Mouse (Mus musculus) CH12.LX (cell line): Measurements from ENCODE around the gene Fli1. TPM values are rescaled to one million over a fixed set of nuclear protein-coding genes. Genes with fewer than 3 reads are reported as not detected.

ENCODE experiments used
- DNase-seq: peaks from one replicate; pipeline ENCODE4 v3.0.0-alpha.2; 2013; ENCODE audit errors: extremely low read depth
- H3K27ac ChIP-seq: 2 replicates; pipeline ENCODE4 v1.5.1; 2012; ENCODE audit warnings: low read depth, mild to moderate bottlenecking, control low read depth, moderate library complexity; ENCODE audit not compliant: insufficient read depth
- H3K27me3 ChIP-seq: replicated peaks from 2 replicates; pipeline ENCODE3; 2012; ENCODE audit warnings: inconsistent platforms
- H3K36me3 ChIP-seq, 2 experiments: replicated peaks in 1 of 2; 2 replicates each; pipeline versions ENCODE3 to v1.6.1; 2012; ENCODE audit warnings: inconsistent platforms in 1 of 2, low read length in 1 of 2, mild to moderate bottlenecking in 1 of 2, mixed read lengths in 1 of 2, moderate library complexity in 1 of 2; ENCODE audit not compliant: control insufficient read depth in 1 of 2, insufficient read depth in 1 of 2
- H3K4me1 ChIP-seq, 2 experiments: 2 replicates each; pipeline ENCODE4 v1.6.1; 2012; ENCODE audit warnings: inconsistent platforms in 1 of 2, moderate library complexity in 1 of 2; ENCODE audit not compliant: insufficient read depth in 2 of 2, control insufficient read depth in 1 of 2
- H3K4me2 ChIP-seq: 2 replicates; pipeline ENCODE4 v1.6.1; 2012; ENCODE audit warnings: low read depth, mild to moderate bottlenecking, control low read depth; ENCODE audit not compliant: poor library complexity, insufficient read depth, severe bottlenecking
- H3K4me3 ChIP-seq, 3 experiments: fragments of 150-350 bp in 1 of 3; sonication (generic) in 1 of 3; replicated peaks in 1 of 3; 2 replicates each; pipeline versions ENCODE3 to v1.5.1; 2011 to 2012; ENCODE audit warnings: low read depth in 2 of 3, low read length in 2 of 3, mild to moderate bottlenecking in 2 of 3, moderate library complexity in 2 of 3, control low read depth in 1 of 3, improper control_type of control experiment in 1 of 3, inconsistent platforms in 1 of 3, mixed read lengths in 1 of 3; ENCODE audit not compliant: poor library complexity in 1 of 3
- H3K79me2 ChIP-seq: replicated peaks from 2 replicates; pipeline ENCODE4 v1.6.1; 2012; ENCODE audit warnings: mild to moderate bottlenecking, moderate library complexity; ENCODE audit not compliant: control insufficient read depth, poor library complexity, insufficient read depth, severe bottlenecking; ENCODE audit errors: extremely low read depth
- H3K9ac ChIP-seq: 2 replicates; pipeline ENCODE4 v1.6.1; 2012; ENCODE audit warnings: low read depth, mild to moderate bottlenecking, control low read depth, moderate library complexity; ENCODE audit not compliant: insufficient read depth
- H3K9me3 ChIP-seq: replicated peaks from 2 replicates; pipeline ENCODE3; 2012; ENCODE audit warnings: low read length, inconsistent platforms, mixed read lengths
- BHLHE40 ChIP-seq: IDR thresholded peaks from 2 replicates; pipeline ENCODE4 v1.6.1; 2011; ENCODE audit warnings: mild to moderate bottlenecking, low read depth, low read length, improper control_type of control experiment
- CHD2 ChIP-seq: IDR thresholded peaks from 2 replicates; pipeline ENCODE4 v1.6.1; 2011; ENCODE audit warnings: low read length, improper control_type of control experiment
- ELF1 ChIP-seq: IDR thresholded peaks from 2 replicates; pipeline ENCODE4 v1.6.1; 2014; ENCODE audit warnings: low read depth, mild to moderate bottlenecking, inconsistent platforms, low read length, improper control_type of control experiment
- HCFC1 ChIP-seq: IDR thresholded peaks from 2 replicates; pipeline ENCODE4 v1.6.1; 2012; ENCODE audit warnings: low read depth, mild to moderate bottlenecking, inconsistent platforms, low read length, improper control_type of control experiment
- JUND ChIP-seq: conservative IDR thresholded peaks from 2 replicates; pipeline ENCODE4 v1.6.1; 2011; ENCODE audit warnings: low read depth, low read length, improper control_type of control experiment
- MAFK ChIP-seq: IDR thresholded peaks from 2 replicates; pipeline ENCODE4 v1.6.1; 2011; ENCODE audit warnings: low read length, improper control_type of control experiment; ENCODE audit not compliant: insufficient replicate concordance
- MAX ChIP-seq: IDR thresholded peaks from 2 replicates; pipeline ENCODE4 v1.6.1; 2011; ENCODE audit warnings: low read length, improper control_type of control experiment
- MAZ ChIP-seq: IDR thresholded peaks from 2 replicates; pipeline ENCODE4 v1.6.1; 2012; ENCODE audit warnings: low read depth, mild to moderate bottlenecking, inconsistent platforms, low read length, improper control_type of control experiment, moderate library complexity
- MEF2A ChIP-seq: IDR thresholded peaks from 2 replicates; pipeline ENCODE4 v1.6.1; 2014; ENCODE audit warnings: low read depth, mild to moderate bottlenecking, inconsistent platforms, low read length, improper control_type of control experiment, borderline replicate concordance
- NELFE ChIP-seq: IDR thresholded peaks from 2 replicates; pipeline ENCODE4 v1.6.1; 2011; ENCODE audit warnings: low read depth, low read length, improper control_type of control experiment
- NRF1 ChIP-seq: IDR thresholded peaks from 2 replicates; pipeline ENCODE4 v1.6.1; 2014; ENCODE audit warnings: low read depth, mild to moderate bottlenecking, inconsistent platforms, low read length, improper control_type of control experiment, moderate library complexity
- PAX5 ChIP-seq: IDR thresholded peaks from 2 replicates; pipeline ENCODE4 v1.6.1; 2012; ENCODE audit warnings: low read length, inconsistent platforms, mixed read lengths
- RAD21 ChIP-seq: IDR thresholded peaks from 2 replicates; pipeline ENCODE4 v1.6.1; 2011; ENCODE audit warnings: low read depth, mild to moderate bottlenecking, low read length, improper control_type of control experiment, moderate library complexity
- RCOR1 ChIP-seq: conservative IDR thresholded peaks from 2 replicates; pipeline ENCODE4 v1.6.1; 2012; ENCODE audit warnings: low read depth, mild to moderate bottlenecking, inconsistent platforms, low read length, improper control_type of control experiment
- SMC3 ChIP-seq: IDR thresholded peaks from 2 replicates; pipeline ENCODE4 v1.6.1; 2011; ENCODE audit warnings: low read depth, low read length, improper control_type of control experiment
- TCF12 ChIP-seq: IDR thresholded peaks from 2 replicates; pipeline ENCODE4 v1.6.1; 2014; ENCODE audit warnings: low read depth, mild to moderate bottlenecking, inconsistent platforms, low read length, improper control_type of control experiment
- UBTF ChIP-seq: IDR thresholded peaks from 2 replicates; pipeline ENCODE4 v1.6.1; 2012; ENCODE audit warnings: low read depth, mild to moderate bottlenecking, inconsistent platforms, low read length, improper control_type of control experiment, moderate library complexity
- USF1 ChIP-seq: IDR thresholded peaks from 2 replicates; pipeline ENCODE4 v1.6.1; 2014; ENCODE audit warnings: low read depth, mild to moderate bottlenecking, inconsistent platforms, low read length, improper control_type of control experiment
- ZC3H11A ChIP-seq: IDR thresholded peaks from 2 replicates; pipeline ENCODE4 v1.6.1; 2012; ENCODE audit warnings: low read depth, mild to moderate bottlenecking, inconsistent platforms, low read length, improper control_type of control experiment
- dilution Hi-C: fragments of 300-500 bp; cut with MboI; formaldehyde crosslinking; loops from 2 replicates; pipeline ENCODE4 v1.14.3; 2020; ENCODE audit warnings: low sequenced_read_pairs; ENCODE audit not compliant: extremely low pct_unique_long_range_greater_than_20kb, extremely low pct_ligation_motif_present
- in situ Hi-C: fragments of 300-500 bp; cut with MboI; formaldehyde crosslinking; loops from 3 replicates; pipeline ENCODE4 v1.14.3; 2019; ENCODE audit warnings: low sequenced_read_pairs, low pct_ligation_motif_present, low pct_unique_long_range_greater_than_20kb, mixed read lengths
- polyA plus RNA-seq: library from polyadenylated mRNA; unstranded; fragments of >175 nt; gene quantifications from 2 replicates; pipeline ENCODE4 v1.2.1, GENCODE M21; 2012; ENCODE audit warnings: low read depth; ENCODE audit not compliant: insufficient read length
- total RNA-seq, 2 experiments: library from RNA; depleted of rRNA; stranded (reverse); fragments of 300-350 nt in 1 of 2; fragments of >200 nt in 1 of 2; gene quantifications; 2 replicates each; pipeline ENCODE4 v1.2.3; 2012 to 2014

Gene Fli1
- total and polyA plus RNA-seq, 3 experiments = 20.3 to 29.3 (median 20.8) TPM

DNA sequence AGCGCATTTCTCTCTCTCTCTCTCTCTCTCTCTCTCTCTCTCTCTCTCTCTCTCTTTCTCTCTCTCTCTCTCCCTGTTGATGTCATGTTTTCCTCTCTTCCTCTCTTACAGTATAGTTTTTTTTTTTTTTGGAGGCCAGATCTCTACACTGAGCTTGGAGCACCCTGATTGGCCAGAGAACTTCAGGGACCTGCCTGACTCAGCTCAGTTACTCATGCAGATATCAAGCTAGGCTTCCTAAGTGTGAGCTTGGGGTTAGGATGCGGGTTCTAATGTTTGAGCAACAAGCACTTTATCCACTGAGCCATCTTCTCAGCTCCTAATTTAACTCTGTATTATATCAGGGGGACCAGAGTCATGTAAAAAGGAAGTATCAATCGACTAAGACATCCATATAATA, 126.7 kb downstream of the Fli1 start:
- no peak overlapping the region for H3K4me2 ChIP-seq
- no peaks in the 10 kb centered on the region for H3K9me3 ChIP-seq
- H3K4me1 ChIP-seq = no peaks in the 10 kb centered on the region
- no peaks in the 10 kb centered on the region for H3K27me3 ChIP-seq
- in situ Hi-C loops (loop anchor here (25.0 kb wide), 2 partner anchors 671 to 821 kb away; no protein-coding TSS in a partner anchor), dilution Hi-C loops (no loop called here)
- no peak for DNase-seq
- TF ChIP-seq USF1 = no peak
- H3K9ac ChIP-seq = no peak overlapping the region
- no peaks in the 10 kb centered on the region for H3K79me2 ChIP-seq
- peaks cover 8 to 22% of the 10 kb centered on the region in 2 experiments for H3K36me3 ChIP-seq
- no peak overlapping the region for H3K4me3 ChIP-seq
- no peak overlapping the region for H3K27ac ChIP-seq

DNA sequence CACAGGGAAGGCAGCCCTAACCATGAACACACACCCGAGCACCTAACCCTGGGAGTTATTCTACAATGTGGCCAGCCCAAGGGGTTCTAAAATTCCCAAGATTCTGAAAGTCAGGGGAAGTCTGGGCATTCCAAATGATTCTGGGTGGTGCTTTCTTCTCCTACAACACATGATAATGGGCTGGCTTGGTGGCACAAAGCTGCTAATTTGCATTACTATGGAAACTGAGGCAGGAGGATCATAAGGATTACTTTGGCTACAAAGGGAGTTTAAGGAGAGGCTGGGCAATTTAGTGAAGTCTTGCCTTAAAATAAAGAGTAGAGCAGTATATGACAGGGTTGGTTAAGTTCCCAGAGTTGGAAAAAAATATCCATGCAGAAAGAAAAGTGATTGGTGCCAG, 127.7 kb downstream of the Fli1 start:
- in situ Hi-C loops = loop anchor here (25.0 kb wide), 2 partner anchors 672 to 822 kb away; no protein-coding TSS in a partner anchor
- Histone ChIP-seq H3K4me1 (no peaks in the 10 kb centered on the region), H3K9ac (no peak overlapping the region), H3K9me3 (no peaks in the 10 kb centered on the region), H3K36me3 (peaks cover 6 to 13% of the 10 kb centered on the region in 2 experiments), H3K79me2 (no peaks in the 10 kb centered on the region), H3K27me3 (no peaks in the 10 kb centered on the region), H3K4me2 (no peak overlapping the region), H3K4me3 (no peak overlapping the region), H3K27ac (no peak overlapping the region)
- no peak for TF ChIP-seq CHD2
- TF ChIP-seq HCFC1 = no peak
- no peak for TF ChIP-seq UBTF
- TF ChIP-seq SMC3 = no peak
- TF ChIP-seq JUND = no peak
- no peak for TF ChIP-seq RAD21
- no peak for TF ChIP-seq ELF1
- TF ChIP-seq MAX = no peak
- no peak for TF ChIP-seq TCF12
- no peak for TF ChIP-seq NRF1
- no peak for TF ChIP-seq ZC3H11A
- no peak for TF ChIP-seq PAX5
- no peak for TF ChIP-seq NELFE
- TF ChIP-seq BHLHE40 = no peak
- TF ChIP-seq MAFK = no peak
- no peak for TF ChIP-seq MEF2A
- TF ChIP-seq RCOR1 = no peak
- no peak for TF ChIP-seq USF1
- no peak for TF ChIP-seq MAZ
- no peak for DNase-seq
- dilution Hi-C loops = no loop called here
